Mouse (Mus musculus): ENCODE data around the gene AU040320.

DNA sequence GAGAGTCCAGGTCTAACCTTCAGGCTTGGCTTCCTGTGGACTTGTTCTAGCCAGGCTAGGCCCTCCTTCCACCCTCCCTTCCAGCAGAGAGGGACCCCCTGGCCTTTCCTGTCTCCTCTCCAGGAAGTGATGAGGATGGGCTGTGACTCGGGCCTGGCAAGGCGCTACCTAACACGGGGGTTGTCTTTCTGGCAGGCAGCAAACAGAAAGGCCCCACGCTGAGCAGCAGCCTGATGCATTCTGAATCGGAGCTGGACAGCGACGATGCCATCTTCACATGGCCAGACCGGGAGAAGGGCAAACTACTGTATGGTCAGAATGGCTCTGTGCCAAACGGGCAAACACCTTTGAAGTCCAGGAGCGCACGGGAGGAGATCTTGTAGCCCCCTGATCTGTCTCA is 99.6 kb downstream of the AU040320 start:
- TF ChIP-seq POLR2A (IDR thresholded peaks at IDR 0.05; ENCODE audit: extremely low read depth, insufficient read depth, low read length) (no peak), CTCF (IDR thresholded peaks at IDR 0.05; ENCODE audit: low read depth, low read length) (no peak)

All from liver, adult 2 months (tissue).